Mouse (Mus musculus) ES-E14 (cell line): ENCODE data around the gene Lyzl4. TPM values are rescaled to one million over a fixed set of nuclear protein-coding genes. Genes with fewer than 3 reads are reported as not detected.
A peak's percentile ranks its signal among the peaks of the same experiment; 100 is the strongest.

Experiments used
- DNase-seq: peaks from one replicate; pipeline ENCODE4 v3.0.0-alpha.2; 2013; ENCODE audit warnings: low read depth, low spot score
- H3K27ac ChIP-seq: 2 replicates; pipeline ENCODE4 v1.5.1; 2012; ENCODE audit warnings: low read depth, mild to moderate bottlenecking, low read length, moderate library complexity, mixed read lengths; ENCODE audit not compliant: poor library complexity, insufficient read depth, severe bottlenecking
- H3K36me3 ChIP-seq: 2 replicates; pipeline ENCODE4 v1.6.1; 2012; ENCODE audit warnings: mild to moderate bottlenecking, low read length, moderate library complexity, mixed read lengths; ENCODE audit not compliant: control insufficient read depth, poor library complexity, insufficient read depth, severe bottlenecking
- H3K4me1 ChIP-seq, 2 experiments: fragments of 150-350 bp in 1 of 2; sonication (generic) in 1 of 2; 2 replicates each; pipeline ENCODE4 v1.6.1; 2012; ENCODE audit warnings: low read length in 2 of 2, mild to moderate bottlenecking in 1 of 2, mixed read lengths in 1 of 2; ENCODE audit not compliant: control insufficient read depth in 2 of 2, insufficient read depth in 2 of 2, poor library complexity in 1 of 2
- H3K4me3 ChIP-seq, 2 experiments: fragments of 150-350 bp in 1 of 2; sonication (generic) in 1 of 2; 2 replicates each; pipeline ENCODE4 v1.5.1; 2012; ENCODE audit warnings: low read length in 2 of 2, low read depth in 1 of 2, mild to moderate bottlenecking in 1 of 2, mixed read lengths in 1 of 2; ENCODE audit not compliant: insufficient read depth in 1 of 2, poor library complexity in 1 of 2, severe bottlenecking in 1 of 2
- H3K9ac ChIP-seq: 2 replicates; pipeline ENCODE4 v1.6.1; 2012; ENCODE audit warnings: low read depth, mild to moderate bottlenecking, low read length, mixed read lengths; ENCODE audit not compliant: poor library complexity, insufficient read depth, severe bottlenecking
- H3K9me3 ChIP-seq: fragments of 150-350 bp; sonication (generic); 2 replicates; pipeline ENCODE4 v1.6.1; 2012; ENCODE audit warnings: low read depth, mild to moderate bottlenecking, low read length; ENCODE audit not compliant: control insufficient read depth, insufficient read depth
- CHD2 ChIP-seq: IDR thresholded peaks from 2 replicates; pipeline ENCODE4 v1.6.1; 2014; ENCODE audit warnings: mild to moderate bottlenecking, low read depth, low read length, inconsistent platforms
- HCFC1 ChIP-seq: IDR thresholded peaks from 2 replicates; pipeline ENCODE4 v1.6.1; 2012; ENCODE audit warnings: low read length, inconsistent platforms, borderline replicate concordance; ENCODE audit not compliant: insufficient read depth
- MAFK ChIP-seq: IDR thresholded peaks from 2 replicates; pipeline ENCODE4 v1.6.1; 2014; ENCODE audit warnings: mild to moderate bottlenecking, low read depth, low read length, inconsistent platforms; ENCODE audit not compliant: insufficient read depth
- ZC3H11A ChIP-seq: IDR thresholded peaks from 2 replicates; pipeline ENCODE4 v1.6.1; 2012; ENCODE audit warnings: low read depth, mild to moderate bottlenecking, inconsistent platforms, low read length, borderline replicate concordance
- ZNF384 ChIP-seq: IDR thresholded peaks from 2 replicates; pipeline ENCODE4 v1.6.1; 2012; ENCODE audit warnings: low read depth, low read length, inconsistent platforms
- in situ Hi-C, 2 experiments: fragments of 600-800 bp; cut with MboI; formaldehyde crosslinking; loops; one replicate each; pipeline ENCODE4 v1.15.1; 2025; ENCODE audit warnings: low sequenced_read_pairs in 2 of 2, inconsistent platforms in 1 of 2; ENCODE audit not compliant: unreplicated experiment in 2 of 2
- total RNA-seq: library from RNA; depleted of rRNA; stranded (reverse); fragments of 300-350 nt; gene quantifications from 2 replicates; pipeline ENCODE4 v1.2.3, GENCODE M21; 2012

Gene Lyzl4
- total RNA-seq, 1 experiment: 0.58 TPM

DNA sequence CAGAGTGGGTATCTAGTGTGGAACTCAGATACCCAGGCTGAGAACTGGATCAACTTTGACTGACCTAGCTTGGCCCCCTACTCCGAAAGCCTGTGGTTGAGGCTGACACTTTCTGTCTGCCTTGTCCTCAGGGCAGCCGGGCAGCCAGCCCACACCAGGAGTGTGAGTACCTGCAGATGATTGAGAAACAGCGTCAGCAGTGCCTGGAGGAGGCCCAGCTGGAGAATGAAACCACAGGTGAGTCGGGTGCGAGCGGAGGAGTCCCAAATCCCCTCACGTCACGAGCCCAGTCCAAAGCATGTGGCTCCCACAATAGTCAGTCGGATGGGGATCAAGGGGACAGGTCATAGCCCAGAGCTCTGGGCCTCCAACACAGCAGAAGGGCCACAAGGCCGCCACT lies 11.8 kb upstream of the Lyzl4 start:
- in situ Hi-C loops: no loop called here
- TF ChIP-seq MAFK (no peak), ZNF384 (no peak), CHD2 (no peak), HCFC1 (no peak), ZC3H11A (no peak)

GRCm38 (mm10) chr9:121647026-121647425 lies 5.1 kb upstream of the Lyzl4 start:
- DNase-seq: no peak
- no peak overlapping the region for H3K27ac ChIP-seq
- H3K4me3 ChIP-seq: no peak overlapping the region
- no peaks in the 10 kb centered on the region for H3K9me3 ChIP-seq
- in situ Hi-C loops: no loop called here
- H3K36me3 ChIP-seq: no peaks in the 10 kb centered on the region
- TF ChIP-seq CHD2 (no peak), MAFK (no peak)
- H3K9ac ChIP-seq: no peak overlapping the region
- no peaks in the 10 kb centered on the region; a peak in 1 of 4 replicates for H3K4me1 ChIP-seq

More for the DNA sequence above, 11.8 kb upstream of the Lyzl4 start:
- Histone ChIP-seq H3K9ac (no peak overlapping the region), H3K9me3 (no peaks in the 10 kb centered on the region), H3K4me1 (no peaks in the 10 kb centered on the region), H3K36me3 (no peaks in the 10 kb centered on the region), H3K27ac (no peak overlapping the region), H3K4me3 (no peak overlapping the region)
- DNase-seq: no peak

- no peak for DNase-seq
- no peak overlapping the region for H3K27ac ChIP-seq
- in situ Hi-C loops: no loop called here
- no peak overlapping the region for H3K9ac ChIP-seq
- peaks cover 0 to 2% of the 10 kb centered on the region in 2 experiments; a peak in 1 of 4 replicates for H3K4me1 ChIP-seq
- no peaks in the 10 kb centered on the region for H3K9me3 ChIP-seq
- TF ChIP-seq CHD2 (no peak), ZC3H11A (no peak), MAFK (no peak)
- H3K36me3 ChIP-seq: no peaks in the 10 kb centered on the region
- H3K4me3 ChIP-seq: no peak overlapping the region
These were observed 3.0 kb upstream of the Lyzl4 start for GRCm38 (mm10) chr9:121644855-121645254.

DNA sequence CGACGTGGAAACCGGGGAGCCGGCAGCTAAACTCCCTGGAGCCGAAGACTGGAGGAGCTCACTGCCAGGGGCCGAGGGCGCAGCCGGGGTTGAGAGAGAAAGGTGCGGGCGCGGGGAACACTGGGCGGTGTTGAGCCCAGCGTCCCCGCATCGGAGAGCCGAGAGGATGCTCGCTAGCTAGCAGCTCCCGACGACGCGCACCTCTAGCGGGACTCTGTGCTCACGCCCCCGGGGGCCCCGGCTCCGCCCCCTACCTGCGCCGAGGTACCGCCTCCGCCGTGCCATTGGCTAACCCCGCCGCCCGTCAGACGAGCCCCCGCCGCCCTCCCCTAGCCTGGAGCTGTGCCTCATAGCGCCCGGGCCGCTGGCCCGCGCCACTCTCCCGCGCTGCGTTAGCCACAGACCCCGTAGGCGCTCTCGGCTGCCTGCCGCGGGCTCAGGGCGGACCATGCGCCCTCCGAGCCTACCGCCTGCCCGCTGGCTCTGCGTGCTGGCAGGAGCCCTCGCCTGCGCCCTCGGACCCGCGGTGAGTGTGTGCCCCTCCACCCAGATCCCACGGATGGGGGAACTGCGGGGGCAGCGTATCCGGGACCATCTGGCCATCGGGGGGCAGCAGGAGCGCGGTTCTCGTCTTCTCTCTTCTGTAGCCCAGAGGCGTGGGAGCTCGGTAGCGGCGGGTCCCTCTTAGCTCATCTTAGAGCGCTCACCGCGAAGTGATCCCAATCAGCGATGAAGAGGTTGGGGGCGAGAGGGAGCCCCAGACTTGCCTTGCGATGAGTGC lies 695 bp upstream of the Lyzl4 start, which contains the start of gene Vipr1:
TSS of gene Vipr1 (plus strand) at position 316 of the 781 bp plus-strand sequence.
- Histone ChIP-seq H3K4me3 (peak within 1 kb of the TSS; percentile 82 to 90), H3K9me3 (no peaks in the 10 kb centered on the region), H3K4me1 (peaks cover 0 to 2% of the 10 kb centered on the region in 2 experiments; a peak in 1 of 4 replicates), H3K36me3 (no peaks in the 10 kb centered on the region), H3K9ac (peak within 1 kb of the TSS; percentile 83), H3K27ac (no peak within 1 kb of the TSS)
- in situ Hi-C loops: no loop called here
- peak; percentile 71 for DNase-seq
- no peak for TF ChIP-seq ZC3H11A
- TF ChIP-seq HCFC1: no peak
- no peak for TF ChIP-seq ZNF384
